Mouse (Mus musculus) heart, embryonic 14.5 days (tissue): ENCODE data around the gene Amy2a3. TPM values are rescaled to one million over a fixed set of nuclear protein-coding genes. Genes with fewer than 3 reads are reported as not detected.
"Not testable (repeated sequence)": the region's sequence is repeated elsewhere in the genome, so short reads cannot be mapped to it uniquely, and the experiment has no call there.

Source experiments
- ATAC-seq: fragments of 200-750 bp; cut with Nextera tagmentation; 2 replicates; pipeline ENCODE4 v1.8.0; 2017; ENCODE audit warnings: low read depth, moderate TSS enrichment; ENCODE audit not compliant: insufficient number of reproducible peaks, insufficient read depth, low FRiP score
- H3K27ac ChIP-seq, 2 experiments: fragments of 200-500 bp in 1 of 2; fragments of 300-500 bp in 1 of 2; sonication (generic) in 1 of 2; replicated peaks in 1 of 2; 2 replicates each; pipeline ENCODE4 v1.5.1; 2012 to 2014; ENCODE audit warnings: low read depth in 2 of 2, low read length in 2 of 2, control low read depth in 1 of 2, mild to moderate bottlenecking in 1 of 2, mixed read lengths in 1 of 2; ENCODE audit not compliant: control insufficient read depth in 1 of 2, insufficient read depth in 1 of 2
- H3K27me3 ChIP-seq: fragments of 300-500 bp; sonication (generic); 2 replicates; pipeline ENCODE4 v1.6.1; 2014; ENCODE audit warnings: mild to moderate bottlenecking, low read length, control low read depth; ENCODE audit not compliant: control insufficient read depth, insufficient read depth
- H3K36me3 ChIP-seq: fragments of 300-500 bp; sonication (generic); 2 replicates; pipeline ENCODE4 v1.6.1; 2014; ENCODE audit warnings: mild to moderate bottlenecking, control low read depth, low read length, mixed read lengths; ENCODE audit not compliant: control insufficient read depth, insufficient read depth
- H3K4me1 ChIP-seq, 2 experiments: fragments of 200-500 bp in 1 of 2; fragments of 300-500 bp in 1 of 2; sonication (generic) in 1 of 2; 2 replicates each; pipeline ENCODE4 v1.6.1; 2012 to 2014; ENCODE audit warnings: low read length in 2 of 2, control low read depth in 1 of 2, mixed read lengths in 1 of 2; ENCODE audit not compliant: control insufficient read depth in 2 of 2, insufficient read depth in 2 of 2
- H3K4me2 ChIP-seq: fragments of 300-500 bp; sonication (generic); 2 replicates; pipeline ENCODE4 v1.6.1; 2014; ENCODE audit warnings: mild to moderate bottlenecking, low read length
- H3K4me3 ChIP-seq, 2 experiments: fragments of 200-500 bp in 1 of 2; fragments of 300-500 bp in 1 of 2; sonication (generic) in 1 of 2; 2 replicates each; pipeline ENCODE4 v1.5.1; 2012 to 2014; ENCODE audit warnings: low read length in 2 of 2, mild to moderate bottlenecking in 2 of 2, control low read depth in 1 of 2, low read depth in 1 of 2, moderate library complexity in 1 of 2; ENCODE audit not compliant: control insufficient read depth in 1 of 2, insufficient read depth in 1 of 2
- H3K9ac ChIP-seq: fragments of 300-500 bp; sonication (generic); 2 replicates; pipeline ENCODE4 v1.6.1; 2014; ENCODE audit warnings: mild to moderate bottlenecking, low read length
- H3K9me3 ChIP-seq: fragments of 300-500 bp; sonication (generic); 2 replicates; pipeline ENCODE4 v1.6.1; 2016; ENCODE audit warnings: low read length, control low read depth; ENCODE audit not compliant: control insufficient read depth
- WGBS: fragments of 180-500 bp; shearing (Covaris S2); extraction: QIAGEN DNeasy Blood & Tissue Kit; methylation state at CpG from one replicate; pipeline ENCODE4 v1.1.7; 2014; 5-methylcytosine and 5-hydroxymethylcytosine counted together
- polyA plus RNA-seq: library from polyadenylated mRNA; unstranded; fragments of >200 nt; fragmentation: Nextera tagmentation; extraction: Ambion mirVana; gene quantifications from 2 replicates; pipeline ENCODE4 v1.2.1, GENCODE M21; 2014

Gene Amy2a3
- polyA plus RNA-seq, result not detected in 2 replicates

DNA sequence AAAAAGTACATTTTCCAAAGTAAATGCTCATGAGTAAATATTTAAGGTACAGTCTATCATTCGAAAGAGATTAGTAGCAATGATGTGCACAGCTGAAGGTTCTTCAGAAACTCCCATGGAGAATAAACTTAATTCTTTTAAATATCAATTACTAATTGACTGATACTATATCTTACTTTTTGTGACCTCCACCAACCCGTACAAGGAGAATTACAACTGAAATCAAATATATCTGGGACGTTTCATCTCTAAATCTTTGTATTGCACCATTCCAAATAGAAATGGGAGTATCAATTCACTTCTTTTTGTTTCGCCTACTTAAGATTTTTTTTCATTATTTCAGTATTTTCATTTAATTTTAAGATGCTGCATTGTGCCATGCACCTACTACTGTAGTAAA lies at the start of gene Amy2a3:
Amy2a3 (minus strand) TSS at position 101 of the 400 bp plus-strand sequence.
- not testable (repeated sequence) for ATAC-seq, H3K36me3 ChIP-seq, H3K4me1 ChIP-seq, H3K9ac ChIP-seq, H3K4me3 ChIP-seq, H3K27ac ChIP-seq, H3K9me3 ChIP-seq, H3K4me2 ChIP-seq, H3K27me3 ChIP-seq
- no CpG with 5 or more reads among the region's 4 CpGs for WGBS

DNA sequence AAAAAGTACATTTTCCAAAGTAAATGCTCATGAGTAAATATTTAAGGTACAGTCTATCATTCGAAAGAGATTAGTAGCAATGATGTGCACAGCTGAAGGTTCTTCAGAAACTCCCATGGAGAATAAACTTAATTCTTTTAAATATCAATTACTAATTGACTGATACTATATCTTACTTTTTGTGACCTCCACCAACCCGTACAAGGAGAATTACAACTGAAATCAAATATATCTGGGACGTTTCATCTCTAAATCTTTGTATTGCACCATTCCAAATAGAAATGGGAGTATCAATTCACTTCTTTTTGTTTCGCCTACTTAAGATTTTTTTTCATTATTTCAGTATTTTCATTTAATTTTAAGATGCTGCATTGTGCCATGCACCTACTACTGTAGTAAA lies 32.7 kb upstream of the Amy2a3 start, which contains the start of gene Amy2a2:
Amy2a2 (minus strand) TSS at position 101 of the 400 bp plus-strand sequence.
- not testable (repeated sequence) for H3K4me2 ChIP-seq, H3K9me3 ChIP-seq, H3K4me1 ChIP-seq, H3K9ac ChIP-seq, H3K27ac ChIP-seq, H3K4me3 ChIP-seq, H3K36me3 ChIP-seq, H3K27me3 ChIP-seq, ATAC-seq
- no CpG with 5 or more reads among the region's 4 CpGs for WGBS

DNA sequence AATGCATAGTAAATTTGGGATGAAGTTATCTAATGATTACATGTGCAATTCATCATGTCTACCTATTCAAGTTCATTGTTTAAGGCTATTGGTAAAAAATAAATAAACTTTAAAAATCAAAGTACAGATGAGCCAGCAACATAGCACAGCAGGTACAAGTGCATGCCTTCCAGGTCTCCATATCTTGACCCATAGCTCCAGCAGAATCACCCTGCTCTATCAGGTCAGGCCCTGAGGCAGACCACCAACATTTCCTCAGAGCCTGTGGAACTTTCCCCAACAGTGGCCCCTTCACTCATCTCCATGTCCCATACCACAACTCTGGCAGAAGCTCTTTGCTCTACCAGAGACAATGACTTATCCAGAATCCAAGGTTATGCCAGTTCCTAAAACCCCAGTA lies 21.6 kb upstream of the Amy2a3 start:
- H3K27me3 ChIP-seq, ATAC-seq: not testable (repeated sequence)

DNA sequence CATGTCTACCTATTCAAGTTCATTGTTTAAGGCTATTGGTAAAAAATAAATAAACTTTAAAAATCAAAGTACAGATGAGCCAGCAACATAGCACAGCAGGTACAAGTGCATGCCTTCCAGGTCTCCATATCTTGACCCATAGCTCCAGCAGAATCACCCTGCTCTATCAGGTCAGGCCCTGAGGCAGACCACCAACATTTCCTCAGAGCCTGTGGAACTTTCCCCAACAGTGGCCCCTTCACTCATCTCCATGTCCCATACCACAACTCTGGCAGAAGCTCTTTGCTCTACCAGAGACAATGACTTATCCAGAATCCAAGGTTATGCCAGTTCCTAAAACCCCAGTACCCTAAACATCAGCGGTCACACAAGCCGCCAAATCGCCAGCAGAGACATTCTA lies 10.9 kb downstream of the Amy2a3 start:
- ATAC-seq, H3K9me3 ChIP-seq: not testable (repeated sequence)

More for the DNA sequence above, 21.6 kb upstream of the Amy2a3 start:
- not testable (repeated sequence) for H3K4me3 ChIP-seq, H3K4me1 ChIP-seq, H3K27ac ChIP-seq, H3K9ac ChIP-seq, H3K9me3 ChIP-seq, H3K36me3 ChIP-seq, H3K4me2 ChIP-seq

DNA sequence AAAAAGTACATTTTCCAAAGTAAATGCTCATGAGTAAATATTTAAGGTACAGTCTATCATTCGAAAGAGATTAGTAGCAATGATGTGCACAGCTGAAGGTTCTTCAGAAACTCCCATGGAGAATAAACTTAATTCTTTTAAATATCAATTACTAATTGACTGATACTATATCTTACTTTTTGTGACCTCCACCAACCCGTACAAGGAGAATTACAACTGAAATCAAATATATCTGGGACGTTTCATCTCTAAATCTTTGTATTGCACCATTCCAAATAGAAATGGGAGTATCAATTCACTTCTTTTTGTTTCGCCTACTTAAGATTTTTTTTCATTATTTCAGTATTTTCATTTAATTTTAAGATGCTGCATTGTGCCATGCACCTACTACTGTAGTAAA lies 32.5 kb downstream of the Amy2a3 start, which contains the start of gene Amy2a4:
Amy2a4 (minus strand) TSS at position 101 of the 400 bp plus-strand sequence.
- WGBS, result no CpG with 5 or more reads among the region's 4 CpGs
- not testable (repeated sequence) for H3K27ac ChIP-seq, H3K9ac ChIP-seq, ATAC-seq, H3K9me3 ChIP-seq, H3K27me3 ChIP-seq, H3K4me1 ChIP-seq, H3K36me3 ChIP-seq, H3K4me3 ChIP-seq, H3K4me2 ChIP-seq

More for the DNA sequence above, 10.9 kb downstream of the Amy2a3 start:
- no CpG with 5 or more reads among the region's 3 CpGs for WGBS
- H3K4me2 ChIP-seq, H3K36me3 ChIP-seq, H3K27ac ChIP-seq, H3K27me3 ChIP-seq, H3K9ac ChIP-seq, H3K4me1 ChIP-seq, H3K4me3 ChIP-seq: not testable (repeated sequence)

DNA sequence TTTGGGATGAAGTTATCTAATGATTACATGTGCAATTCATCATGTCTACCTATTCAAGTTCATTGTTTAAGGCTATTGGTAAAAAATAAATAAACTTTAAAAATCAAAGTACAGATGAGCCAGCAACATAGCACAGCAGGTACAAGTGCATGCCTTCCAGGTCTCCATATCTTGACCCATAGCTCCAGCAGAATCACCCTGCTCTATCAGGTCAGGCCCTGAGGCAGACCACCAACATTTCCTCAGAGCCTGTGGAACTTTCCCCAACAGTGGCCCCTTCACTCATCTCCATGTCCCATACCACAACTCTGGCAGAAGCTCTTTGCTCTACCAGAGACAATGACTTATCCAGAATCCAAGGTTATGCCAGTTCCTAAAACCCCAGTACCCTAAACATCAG lies 43.6 kb downstream of the Amy2a3 start:
- ATAC-seq, H3K9ac ChIP-seq, H3K36me3 ChIP-seq, H3K27ac ChIP-seq, H3K27me3 ChIP-seq, H3K9me3 ChIP-seq, H3K4me1 ChIP-seq, H3K4me2 ChIP-seq, H3K4me3 ChIP-seq: not testable (repeated sequence)

DNA sequence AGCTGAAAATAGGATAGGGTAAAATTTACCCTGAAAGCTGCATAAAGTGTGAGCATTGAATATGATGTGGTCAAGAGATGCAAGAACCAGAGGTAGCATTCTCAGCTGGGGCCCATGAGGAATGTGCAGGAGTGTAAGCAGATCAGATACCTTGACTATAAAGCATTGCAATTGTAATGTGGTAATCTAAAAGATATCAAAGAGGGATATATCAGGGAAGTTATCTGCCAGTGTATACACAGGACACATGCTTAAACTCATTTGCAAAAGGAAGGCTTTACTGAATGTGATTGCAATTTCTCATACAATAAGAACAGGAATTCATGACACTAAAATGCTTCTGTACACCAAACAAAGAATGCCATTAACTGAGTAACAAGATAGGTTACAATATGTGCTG lies 44.3 kb downstream of the Amy2a3 start:
- not testable (repeated sequence) for H3K4me3 ChIP-seq, H3K36me3 ChIP-seq, H3K4me2 ChIP-seq, ATAC-seq, H3K27me3 ChIP-seq, H3K9me3 ChIP-seq, H3K4me1 ChIP-seq, H3K27ac ChIP-seq, H3K9ac ChIP-seq
